Mouse (Mus musculus) kidney, postnatal 14 days (tissue): ENCODE results near the gene Samd14.
A peak's percentile ranks its signal among the peaks of the same experiment; 100 is the strongest.
"Not testable (repeated sequence)": the region's sequence is repeated elsewhere in the genome, so short reads cannot be mapped to it uniquely, and the experiment has no call there.

Source experiments
- DNase-seq: peaks from one replicate; pipeline ENCODE4 v3.0.0; 2022; ENCODE audit warnings: mixed read lengths

Gene Samd14

GRCm38 (mm10) chr11:95009629-95010014, at the start of gene Samd14:
Samd14 (plus strand) TSS chr11:95009879.
- peak; percentile 78 for DNase-seq

DNA sequence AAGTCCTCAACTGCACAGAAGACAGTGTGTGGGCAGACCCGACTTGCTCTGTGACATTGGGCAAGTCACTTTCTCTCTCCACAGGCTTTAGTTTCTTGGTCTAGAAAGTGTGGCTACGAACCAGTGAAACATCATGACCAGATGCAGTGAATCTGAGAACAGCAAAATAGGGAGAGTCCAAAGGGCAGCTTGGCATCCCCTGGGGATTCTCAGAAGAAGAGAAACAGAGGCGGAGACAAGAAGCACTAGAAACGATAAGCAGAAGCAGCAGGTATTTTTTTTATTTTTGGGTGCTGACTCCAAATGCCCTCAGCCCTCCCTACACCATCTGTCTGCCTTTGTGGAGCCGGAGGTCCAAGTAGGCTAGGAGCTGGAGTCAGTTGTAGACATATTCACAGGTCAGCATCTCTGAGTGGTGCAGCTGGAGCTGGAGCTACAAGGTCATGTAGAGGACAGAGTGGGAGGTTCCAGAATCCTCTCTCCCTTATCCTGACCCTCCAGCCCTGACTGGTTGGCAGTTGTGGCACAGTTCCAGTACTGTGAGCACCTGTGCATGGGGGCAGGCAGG, 47.1 kb upstream of the Samd14 start:
- DNase-seq, result no peak

DNA sequence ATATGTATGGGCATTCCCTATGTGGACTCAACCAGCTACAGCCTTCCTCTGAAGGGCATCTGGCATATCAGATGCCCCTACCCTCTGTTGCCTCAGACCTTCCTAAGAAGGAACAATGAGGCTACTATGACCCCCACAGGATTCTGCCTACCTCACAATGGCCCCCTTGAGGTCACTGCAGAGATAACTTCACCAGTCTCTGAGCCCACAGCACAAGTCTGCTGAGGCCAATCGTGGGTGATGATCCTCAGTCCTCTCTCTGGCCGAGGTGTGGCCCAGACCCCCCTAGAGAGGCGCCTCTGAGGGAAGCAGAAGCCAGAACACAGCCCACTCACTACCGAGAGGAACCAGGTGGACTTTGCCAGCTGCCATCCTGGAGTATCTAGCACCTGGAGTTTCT, 42.3 kb upstream of the Samd14 start, which contains the start of gene Hils1:
TSS of gene Hils1 (plus strand) at position 175 of the 400 bp plus-strand sequence.
- no peak for DNase-seq

- no peak for DNase-seq
Observed at GRCm38 (mm10) chr11:94968187-94968586, 41.5 kb upstream of the Samd14 start.

DNA sequence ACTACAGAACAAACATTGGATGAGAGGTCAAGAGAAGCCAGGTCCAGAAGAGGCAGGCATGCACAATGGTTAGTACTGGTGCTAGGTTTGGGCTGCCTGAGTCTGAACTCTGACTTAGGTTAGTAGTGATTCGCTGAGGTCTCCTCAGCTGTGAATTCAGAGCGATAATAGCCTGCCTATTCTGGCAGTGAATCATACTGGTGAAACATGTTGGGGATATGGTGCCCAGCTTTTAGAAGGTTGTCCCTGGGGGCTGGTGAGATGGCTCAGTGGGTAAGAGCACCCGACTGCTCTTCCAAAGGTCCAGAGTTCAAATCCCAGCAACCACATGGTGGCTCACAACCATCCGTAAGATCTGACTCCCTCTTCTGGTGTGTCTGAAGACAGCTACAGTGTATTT, 40.0 kb upstream of the Samd14 start:
- DNase-seq, result not testable (repeated sequence)

GRCm38 (mm10) chr11:94970210-94970943, 39.3 kb upstream of the Samd14 start:
- DNase-seq, result peak; percentile 87

DNA sequence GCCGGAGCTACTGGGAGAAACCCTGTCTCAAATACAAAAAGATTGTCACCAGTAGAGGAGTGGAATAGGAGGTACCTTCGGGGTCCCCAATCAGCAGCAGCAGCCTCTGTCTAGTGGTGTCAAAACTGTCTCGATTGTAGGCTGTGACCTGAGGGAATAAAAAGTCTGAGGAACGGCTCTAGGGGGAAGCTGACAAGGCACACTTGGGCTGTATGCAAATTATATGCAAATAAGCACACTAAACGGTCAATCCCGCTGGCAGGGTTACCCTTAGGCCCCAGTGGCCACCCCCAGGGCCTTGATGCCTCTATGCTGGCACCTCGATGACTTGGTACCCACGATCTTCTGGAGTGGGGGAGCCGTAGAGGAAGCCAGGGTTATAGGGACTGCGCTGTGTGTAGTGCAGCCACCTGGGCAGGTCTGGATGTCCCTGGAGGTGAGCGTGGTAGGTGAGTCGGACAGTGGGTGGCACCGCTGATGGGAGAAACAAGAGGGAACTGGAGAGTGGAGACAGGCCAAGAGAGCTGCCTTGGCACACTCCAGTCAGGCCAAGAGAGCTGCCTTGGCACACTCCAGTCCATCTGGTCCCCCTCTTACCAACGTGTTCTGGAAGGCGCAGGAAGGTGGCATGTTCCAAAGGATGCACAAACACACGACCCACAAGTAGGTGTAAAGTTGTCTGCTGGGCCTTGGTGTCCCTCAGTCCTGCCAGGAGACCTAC, 37.6 kb upstream of the Samd14 start:
- no peak for DNase-seq

GRCm38 (mm10) chr11:94972887-94973286, 36.8 kb upstream of the Samd14 start:
- DNase-seq, result no peak

- DNase-seq, result no peak
Observed at GRCm38 (mm10) chr11:94973313-94973712, 36.4 kb upstream of the Samd14 start.

DNA sequence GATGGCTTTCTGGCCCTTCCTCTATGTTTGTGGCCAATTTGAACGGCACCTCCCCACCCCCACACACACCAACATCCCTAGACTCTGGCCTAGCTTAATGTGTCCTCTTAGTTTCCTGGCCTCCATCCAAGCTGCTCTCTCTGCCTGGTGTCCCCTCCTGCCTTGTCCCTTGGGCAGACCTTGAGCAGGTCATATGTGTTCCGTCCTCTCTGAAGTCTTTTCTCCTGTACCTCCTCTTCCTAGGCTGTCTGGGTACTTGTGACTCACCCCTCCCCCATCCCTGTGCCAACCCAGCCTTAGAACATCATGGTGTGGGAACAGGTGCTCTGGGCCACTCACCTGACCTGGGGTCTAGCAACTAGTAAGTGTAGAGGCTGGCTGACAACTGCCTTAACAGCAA, 34.7 kb upstream of the Samd14 start:
- DNase-seq, result no peak

DNA sequence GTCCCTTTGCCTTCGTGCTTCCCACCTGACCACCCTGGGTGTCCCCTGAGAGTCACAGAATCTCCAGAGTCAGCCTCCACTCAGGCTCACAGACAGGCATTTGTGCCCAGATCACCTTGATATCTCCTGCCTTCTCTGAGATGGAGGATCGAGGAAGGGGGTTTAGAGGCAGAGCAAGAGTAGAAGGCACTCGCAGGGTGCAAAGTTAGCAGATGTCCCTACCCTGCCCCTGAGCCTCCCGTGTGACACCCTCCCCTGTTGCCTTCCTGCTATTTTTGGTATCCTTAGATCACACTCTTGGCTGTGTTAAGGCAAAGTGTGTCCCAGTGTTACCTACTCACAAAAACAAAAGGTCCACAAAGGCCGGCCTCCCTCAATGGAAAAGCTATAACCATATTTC, 33.5 kb upstream of the Samd14 start, which contains the start of gene Sgca:
TSS of gene Sgca (minus strand) at position 129 of the 400 bp plus-strand sequence.
- no peak for DNase-seq

GRCm38 (mm10) chr11:94978178-94978915, 31.3 kb upstream of the Samd14 start:
- no peak for DNase-seq

DNA sequence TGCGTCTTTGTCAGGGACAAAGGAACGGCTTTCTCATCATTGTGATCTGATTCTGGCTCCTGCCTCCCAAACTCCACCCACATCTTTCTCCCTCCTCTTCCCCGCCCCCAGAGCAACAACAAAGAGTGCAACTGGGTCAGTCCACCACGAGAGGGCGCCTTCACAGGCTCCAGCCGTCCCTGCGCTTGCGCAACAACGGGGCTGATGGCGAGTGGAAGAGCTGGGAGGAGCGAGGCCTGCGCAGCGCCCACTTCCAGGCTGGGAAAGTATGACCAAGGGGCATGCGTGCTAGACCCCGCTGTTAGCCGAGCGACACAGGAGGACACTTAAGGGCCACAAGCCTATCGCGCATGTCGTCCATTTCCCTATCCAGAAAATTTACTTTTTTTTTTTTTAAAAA, 30.7 kb upstream of the Samd14 start:
- DNase-seq, result peak; percentile 97

GRCm38 (mm10) chr11:94979462-94980179, 30.1 kb upstream of the Samd14 start:
- DNase-seq, result no peak

- DNase-seq, result no peak
Observed at GRCm38 (mm10) chr11:94985140-94985539, 24.5 kb upstream of the Samd14 start.

GRCm38 (mm10) chr11:94985822-94986221, 23.9 kb upstream of the Samd14 start:
- no peak for DNase-seq

- no peak for DNase-seq
Observed at GRCm38 (mm10) chr11:94986435-94986834, 23.2 kb upstream of the Samd14 start.

DNA sequence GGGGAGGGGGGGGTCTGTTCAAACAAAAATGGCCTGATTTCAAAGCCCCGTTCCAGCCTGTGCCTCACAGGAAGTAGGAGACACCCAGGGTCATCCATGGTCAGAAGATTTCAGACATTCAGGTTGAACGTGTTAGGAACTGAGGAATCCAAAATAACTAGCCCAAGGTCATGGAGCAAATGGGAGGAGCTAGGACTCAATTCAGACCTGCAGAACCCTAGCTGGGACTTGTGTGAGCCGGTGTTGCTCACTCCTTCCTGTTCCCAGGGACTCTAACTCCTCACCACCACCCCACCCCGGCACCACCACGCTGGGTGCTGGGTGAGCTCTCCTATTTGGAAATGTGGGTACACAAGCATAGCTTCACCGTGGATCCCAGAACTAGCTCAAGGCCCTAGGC, 22.3 kb upstream of the Samd14 start:
- no peak for DNase-seq

- DNase-seq, result no peak
Observed at GRCm38 (mm10) chr11:94987851-94988250, 21.8 kb upstream of the Samd14 start.

GRCm38 (mm10) chr11:94988780-94989561, 20.7 kb upstream of the Samd14 start:
- no peak for DNase-seq

- DNase-seq, result peak; percentile 91
Observed at GRCm38 (mm10) chr11:94989562-94990017, 20.1 kb upstream of the Samd14 start.
